Mouse (Mus musculus) cerebral cortex, adult 2 months (tissue): Measurements from ENCODE around the gene Ppp1r3f.

Source experiments
- WGBS: fragments of 180-500 bp; shearing (Covaris S2); methylation state at CpG from one replicate; pipeline ENCODE4 v1.1.7; 2018; 5-methylcytosine and 5-hydroxymethylcytosine counted together

Gene Ppp1r3f

DNA sequence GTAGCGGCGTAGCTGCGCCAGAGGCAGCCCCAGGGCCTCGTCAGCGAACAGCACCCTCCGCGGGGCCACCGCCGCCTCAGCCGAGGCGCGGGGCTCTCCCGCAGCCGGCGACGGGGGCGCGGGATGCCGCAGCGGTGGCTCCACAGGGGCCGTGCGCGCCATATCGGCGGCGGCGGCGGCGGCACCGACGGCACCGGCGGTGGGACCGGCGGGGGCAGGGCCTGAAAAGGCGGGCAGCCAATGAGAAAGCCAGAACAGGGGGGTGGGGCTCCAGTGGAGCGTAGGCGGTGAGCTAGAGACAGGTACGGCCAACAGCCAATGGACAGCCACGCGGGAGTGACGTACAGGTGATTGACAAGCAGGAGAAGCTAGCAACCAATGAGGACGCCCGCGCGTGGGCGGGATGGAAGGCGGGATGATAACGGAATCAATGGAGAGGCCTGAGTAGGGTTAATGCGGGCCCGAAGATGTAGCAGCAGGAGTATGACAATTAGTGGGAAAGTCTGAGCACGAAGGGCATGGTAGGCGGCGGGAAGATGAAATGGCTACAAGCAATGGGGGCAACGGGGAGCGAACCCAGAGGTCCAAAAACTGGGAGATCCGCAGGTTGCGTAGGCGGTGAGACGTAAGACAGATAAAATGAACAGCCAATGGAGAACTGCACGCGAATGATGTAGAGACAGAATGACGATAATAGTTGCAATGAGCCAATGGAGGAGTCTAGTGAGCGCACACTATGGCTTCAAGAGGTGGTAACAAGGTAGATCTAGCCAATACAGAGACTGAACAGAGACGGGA, at the start of gene Ppp1r3f:
TSS of gene Ppp1r3f (minus strand) at position 197 of the 798 bp plus-strand sequence.
- WGBS: 11% methylated on average over 58 of the region's 65 CpGs

DNA sequence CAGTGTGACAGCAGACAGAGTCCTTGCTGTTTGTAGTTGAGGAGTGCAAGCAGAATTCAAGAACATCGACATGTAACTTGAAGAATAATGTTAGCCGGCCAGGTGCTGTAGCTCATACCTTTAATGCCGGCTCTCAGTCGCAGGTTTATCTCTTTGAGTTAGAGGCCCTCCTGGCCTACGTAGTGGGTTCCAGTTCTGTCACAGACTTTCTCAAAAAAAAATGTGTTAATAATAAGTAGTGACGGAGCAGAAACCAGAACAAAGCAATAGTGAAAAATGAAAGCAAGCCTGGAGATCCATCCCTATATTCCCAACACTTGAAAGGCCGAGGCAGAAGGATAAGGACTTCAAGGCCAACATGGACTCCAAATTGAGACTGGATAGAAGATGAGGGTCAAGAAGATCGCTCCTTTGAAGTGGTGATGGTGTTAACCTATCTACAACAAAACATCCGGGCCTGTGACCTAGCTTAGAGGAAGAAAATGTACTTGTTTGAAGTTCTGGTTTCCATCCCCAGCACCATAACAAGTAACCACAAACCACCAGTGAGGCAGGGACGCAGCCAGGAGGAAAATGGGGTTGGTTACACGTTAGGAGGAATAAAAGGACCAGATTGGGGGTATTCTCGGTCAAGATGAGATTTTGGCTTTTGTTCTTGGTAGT, 43.9 kb upstream of the Ppp1r3f start:
- WGBS: 90% methylated on average over 12 of the region's 12 CpGs

DNA sequence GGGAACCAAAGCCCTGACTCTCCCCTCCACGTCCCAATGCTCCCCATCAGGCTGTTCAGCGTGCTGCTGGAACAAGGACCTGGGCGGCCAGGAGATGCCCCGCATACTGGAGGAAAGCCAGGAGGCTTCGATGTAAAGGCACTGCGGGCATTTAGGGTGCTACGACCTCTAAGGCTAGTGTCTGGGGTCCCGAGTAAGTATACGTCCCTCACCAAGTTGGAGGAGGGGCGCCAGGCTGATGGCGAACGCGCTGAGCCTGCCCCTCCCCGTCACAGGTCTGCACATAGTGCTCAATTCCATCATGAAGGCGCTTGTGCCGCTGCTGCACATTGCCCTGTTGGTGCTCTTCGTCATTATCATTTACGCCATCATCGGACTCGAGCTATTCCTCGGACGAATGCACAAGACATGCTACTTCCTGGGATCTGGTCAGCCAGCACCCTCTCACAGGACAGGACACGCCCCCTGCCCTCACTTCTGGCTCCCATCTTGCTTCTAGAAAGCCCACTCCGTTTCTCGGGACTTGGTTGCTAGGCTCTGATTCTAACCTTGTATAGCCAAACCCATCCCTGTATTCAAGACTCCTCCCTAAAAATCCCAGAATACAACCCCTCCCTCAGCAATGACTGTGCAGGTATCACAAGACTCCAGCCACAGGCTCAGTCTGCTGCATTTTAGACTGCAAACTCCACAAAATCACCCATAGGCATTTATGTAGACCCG, 36.6 kb upstream of the Ppp1r3f start:
- WGBS: 4% methylated on average over 26 of the region's 26 CpGs

DNA sequence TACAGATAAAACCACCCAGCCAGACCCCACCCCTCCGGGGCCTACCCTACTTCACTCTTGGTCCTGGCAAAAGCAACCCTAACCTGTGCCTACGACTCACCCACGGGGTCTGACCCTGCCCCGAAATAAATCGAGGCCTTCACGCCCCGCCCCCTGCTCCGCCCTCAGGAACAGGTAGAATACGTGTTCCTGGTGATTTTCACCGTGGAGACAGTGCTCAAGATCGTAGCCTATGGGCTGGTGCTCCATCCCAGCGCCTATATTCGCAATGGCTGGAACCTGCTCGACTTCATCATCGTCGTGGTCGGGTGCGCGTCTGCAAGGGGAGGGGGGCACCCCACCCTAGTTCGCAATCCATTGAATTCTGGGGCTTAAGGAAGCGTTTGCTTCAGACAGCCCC, 36.0 kb upstream of the Ppp1r3f start:
- 7% methylated on average over 21 of the region's 21 CpGs for WGBS

DNA sequence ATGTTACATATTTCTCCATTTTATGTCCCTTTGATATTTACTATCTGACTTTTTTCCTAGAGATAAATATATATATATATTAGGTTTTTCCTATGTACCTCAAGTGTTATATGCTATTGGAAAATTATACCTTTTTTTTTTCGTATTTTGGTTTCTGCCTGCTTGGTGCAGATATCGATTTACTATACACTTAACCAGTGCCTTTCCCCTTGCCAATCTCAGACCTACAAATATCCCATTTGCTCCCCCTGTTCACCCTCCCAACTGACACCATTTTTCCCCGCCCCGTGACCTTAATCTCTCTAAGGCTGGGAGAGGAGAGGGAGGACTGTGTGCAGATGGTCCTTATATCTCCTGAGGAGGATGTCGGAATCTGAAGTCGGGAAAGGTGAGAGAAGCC, 32.7 kb upstream of the Ppp1r3f start, which contains the start of gene Cacna1f:
TSS of gene Cacna1f (plus strand) at position 301 of the 400 bp plus-strand sequence.
- 86% methylated on average over 6 of the region's 6 CpGs for WGBS

DNA sequence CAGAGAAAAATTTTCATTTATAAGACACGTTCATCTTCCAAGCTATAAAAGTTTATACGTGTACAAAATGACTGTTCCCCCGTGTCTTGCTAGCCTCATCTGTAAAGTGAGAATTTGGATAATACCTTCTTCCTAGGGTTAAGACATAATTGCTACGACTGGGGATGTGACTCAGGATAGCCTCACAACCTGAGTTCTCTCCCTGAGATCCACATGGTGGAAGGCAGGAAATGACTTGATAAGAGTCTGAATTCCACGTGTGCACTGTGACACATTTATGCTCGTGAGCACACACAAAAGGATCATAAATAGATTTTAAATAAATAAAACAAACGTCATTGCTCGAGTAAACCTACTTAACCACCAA, 31.5 kb upstream of the Ppp1r3f start:
- 27% methylated on average over 8 of the region's 8 CpGs for WGBS

DNA sequence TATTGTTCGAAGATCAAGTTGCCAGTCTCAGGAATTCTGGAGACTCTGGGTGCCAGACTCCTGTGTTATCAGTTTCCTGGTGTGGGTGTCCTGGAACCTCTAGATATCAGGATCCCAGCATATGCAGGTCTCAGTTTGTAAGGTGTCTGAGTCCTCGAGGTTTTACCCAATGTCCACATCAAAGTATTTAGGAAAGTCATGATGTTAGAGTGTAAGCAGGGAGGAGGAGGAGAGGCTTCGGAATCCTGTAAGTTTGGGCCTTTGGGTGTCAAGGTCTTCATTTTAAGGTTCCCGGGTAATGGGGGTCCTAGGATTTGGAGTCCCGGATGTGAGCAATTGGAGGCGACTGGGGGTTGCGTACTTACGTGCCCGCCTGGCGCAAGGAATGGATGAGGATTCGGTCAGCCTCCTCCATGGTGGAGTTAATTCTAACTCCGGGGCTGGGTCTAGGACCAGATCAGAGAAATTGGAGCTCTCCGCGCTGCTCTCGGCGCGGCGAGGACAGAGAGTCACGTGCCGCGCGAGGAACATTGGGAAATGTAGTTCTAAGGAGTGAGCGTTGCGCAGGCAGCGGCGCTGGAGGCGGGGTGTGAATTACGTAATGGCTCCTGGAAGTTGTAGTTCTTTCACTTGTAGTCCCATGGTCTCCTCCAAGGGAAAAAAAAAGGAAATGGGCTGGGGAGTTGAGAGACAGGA, 30.9 kb upstream of the Ppp1r3f start, which contains the start of gene Ccdc22:
TSS of gene Ccdc22 (minus strand) at position 639 of the 696 bp plus-strand sequence.
- WGBS: 6% methylated on average over 28 of the region's 28 CpGs

DNA sequence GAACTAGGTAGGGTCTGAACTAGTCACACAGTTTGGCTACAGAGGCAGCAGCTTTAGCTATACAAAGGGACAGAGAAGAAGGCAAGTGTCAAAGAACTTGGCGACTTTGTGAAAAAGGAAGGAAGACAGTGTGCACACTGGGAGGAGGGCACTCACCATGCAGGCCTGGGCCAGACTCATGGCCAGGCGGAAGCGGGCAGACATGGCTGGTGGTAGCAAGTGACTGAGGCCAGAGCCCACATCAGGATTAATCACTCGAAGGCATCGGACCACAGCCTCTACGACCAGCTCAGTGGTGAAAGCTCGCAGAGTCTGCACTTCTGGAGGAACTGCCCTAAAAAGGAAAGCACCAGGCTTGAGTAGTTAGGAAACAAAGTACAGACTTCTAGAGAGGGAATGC, 29.9 kb upstream of the Ppp1r3f start:
- WGBS: 72% methylated on average over 7 of the region's 7 CpGs

DNA sequence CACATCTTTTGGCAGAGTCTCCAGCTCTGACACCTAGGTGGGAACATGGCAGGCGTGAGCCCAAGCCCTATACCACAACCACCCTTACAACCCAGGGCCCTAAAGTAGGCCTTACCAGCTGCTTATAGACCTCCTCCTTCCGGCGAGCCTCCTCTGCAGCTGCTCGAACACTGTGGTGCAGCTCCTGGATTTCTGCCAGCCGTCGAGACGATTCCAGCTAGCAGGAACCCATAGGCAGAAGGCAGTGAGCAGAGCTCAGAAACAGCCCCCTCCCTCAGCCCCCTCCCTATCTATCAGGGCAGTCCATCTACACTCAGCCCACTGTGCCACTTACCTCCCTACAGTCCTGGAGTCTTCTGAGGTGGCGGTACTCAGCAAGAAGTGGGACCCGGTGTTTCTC, 21.3 kb upstream of the Ppp1r3f start:
- 43% methylated on average over 9 of the region's 9 CpGs for WGBS

DNA sequence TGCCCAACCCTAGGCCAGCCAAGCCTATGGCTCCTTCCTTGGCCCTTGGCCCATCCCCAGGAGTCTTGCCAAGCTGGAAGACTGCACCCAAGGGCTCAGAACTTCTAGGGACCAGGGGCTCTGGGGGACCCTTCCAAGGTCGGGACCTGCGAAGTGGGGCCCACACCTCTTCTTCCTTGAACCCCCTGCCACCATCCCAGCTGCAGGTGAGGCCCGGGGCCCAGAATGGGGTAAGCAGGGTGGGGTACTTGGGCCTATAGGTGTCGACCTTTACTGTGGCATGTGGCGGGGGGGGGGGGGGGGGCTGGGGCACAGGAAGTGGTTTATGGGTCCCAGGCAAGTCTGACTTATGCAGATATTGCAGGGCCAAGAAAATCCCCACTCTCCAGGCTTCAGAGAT, 12.3 kb upstream of the Ppp1r3f start:
- WGBS: 90% methylated on average over 4 of the region's 5 CpGs

DNA sequence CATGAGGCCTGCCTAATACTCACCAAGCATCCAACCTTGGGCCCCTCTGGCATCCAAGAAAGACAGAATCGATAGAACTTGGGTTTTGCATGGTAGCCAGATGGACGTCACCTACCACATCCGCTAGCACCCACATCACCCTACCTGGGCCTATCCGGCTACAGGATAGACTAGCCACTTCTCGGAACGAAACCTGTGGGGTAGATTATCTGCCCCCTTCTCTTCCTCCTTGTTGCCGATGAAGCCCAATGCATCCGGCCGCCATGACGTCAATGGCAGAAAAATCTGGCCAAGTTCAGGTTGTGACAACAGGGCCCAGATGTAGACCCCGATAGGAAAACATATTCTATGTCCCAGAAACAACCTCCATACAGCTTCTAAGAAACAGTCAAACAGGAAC, 9.8 kb upstream of the Ppp1r3f start:
- WGBS: 96% methylated on average over 11 of the region's 11 CpGs

DNA sequence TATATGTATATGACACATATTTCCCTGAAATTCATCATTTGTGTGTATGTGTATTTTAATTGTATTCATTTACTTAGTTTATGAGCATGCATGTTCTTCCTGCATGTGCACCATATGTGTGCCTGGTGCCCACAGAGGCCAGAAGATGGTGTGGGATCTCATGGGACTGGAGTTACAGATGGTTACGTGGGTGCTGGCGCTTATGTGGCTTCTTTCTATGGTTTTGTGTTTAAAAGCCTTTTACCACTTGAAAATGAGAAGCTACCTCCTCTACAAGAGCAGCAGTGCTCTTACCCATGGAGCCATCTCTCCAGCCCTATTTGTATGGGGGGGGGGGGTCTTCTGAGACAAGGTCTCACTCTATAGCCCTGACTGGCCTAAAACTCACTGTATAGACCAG, 7.1 kb upstream of the Ppp1r3f start:
- WGBS: 64% methylated on average over 2 of the region's 2 CpGs

DNA sequence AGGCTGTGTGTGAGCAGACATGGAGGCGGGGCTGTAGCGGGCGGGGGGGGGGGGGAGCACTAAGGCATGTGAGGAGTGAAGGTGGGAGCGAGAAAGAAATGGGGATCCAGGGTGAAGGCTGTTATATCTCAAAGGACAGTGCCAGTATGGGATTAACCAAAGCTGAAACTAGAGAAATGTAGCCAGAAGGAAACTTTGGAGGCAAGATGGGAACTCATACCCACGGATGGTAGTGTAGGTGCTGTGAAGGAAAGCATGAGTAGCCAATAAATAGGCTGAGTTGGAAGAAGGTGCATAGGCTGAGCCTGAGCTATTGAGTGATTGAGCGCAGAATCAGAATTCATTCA, 775 bp upstream of the Ppp1r3f start:
- WGBS: 9% methylated on average over 6 of the region's 6 CpGs

DNA sequence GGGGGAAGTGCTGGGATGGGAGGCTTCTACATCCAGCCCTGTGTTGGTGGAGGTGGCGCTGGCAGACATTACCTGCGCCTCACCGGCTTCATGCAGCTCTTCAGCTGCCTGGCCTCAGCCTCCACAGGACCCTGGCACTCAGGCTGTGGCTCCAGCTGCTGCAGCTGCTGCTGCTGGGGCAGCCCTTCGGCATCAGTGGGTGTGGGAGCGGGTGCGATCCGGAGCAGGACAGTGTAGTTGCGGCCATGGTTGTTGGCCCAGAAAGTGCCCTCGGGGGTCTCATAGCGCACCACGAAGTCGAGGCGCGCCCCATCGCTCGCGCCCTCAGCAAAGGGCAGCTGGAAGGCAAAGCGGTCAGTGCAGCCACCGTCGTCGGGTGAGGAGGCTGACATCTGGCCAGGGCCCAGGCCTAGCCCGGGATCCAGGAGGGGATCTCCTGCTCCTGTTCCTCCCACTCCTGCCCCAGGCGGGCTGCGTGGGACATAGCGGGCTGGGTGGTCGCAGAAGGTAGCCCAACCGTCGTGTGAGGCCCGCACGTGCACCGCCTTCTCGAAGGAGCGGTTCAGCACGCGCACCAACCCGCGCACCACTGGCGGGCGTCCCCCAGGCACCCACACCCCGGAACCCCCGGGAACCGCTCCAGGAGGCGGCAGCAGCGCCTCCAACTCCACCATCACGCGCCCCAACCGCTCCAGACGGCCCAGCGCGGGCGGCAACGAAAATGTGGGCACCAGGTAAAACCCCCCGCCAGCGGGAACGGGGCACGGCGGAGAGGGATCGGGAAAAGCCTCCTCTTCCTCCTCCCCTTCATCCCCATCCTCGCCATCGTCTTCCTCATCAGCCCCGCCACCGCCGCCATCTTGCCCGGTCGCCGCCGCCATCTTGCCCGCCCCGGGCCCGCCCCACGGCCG, 652 bp downstream of the Ppp1r3f start, which contains the start of gene Foxp3:
TSS of gene Foxp3 (plus strand) at position 469 of the 911 bp plus-strand sequence.
- WGBS: 28% methylated on average over 34 of the region's 72 CpGs

DNA sequence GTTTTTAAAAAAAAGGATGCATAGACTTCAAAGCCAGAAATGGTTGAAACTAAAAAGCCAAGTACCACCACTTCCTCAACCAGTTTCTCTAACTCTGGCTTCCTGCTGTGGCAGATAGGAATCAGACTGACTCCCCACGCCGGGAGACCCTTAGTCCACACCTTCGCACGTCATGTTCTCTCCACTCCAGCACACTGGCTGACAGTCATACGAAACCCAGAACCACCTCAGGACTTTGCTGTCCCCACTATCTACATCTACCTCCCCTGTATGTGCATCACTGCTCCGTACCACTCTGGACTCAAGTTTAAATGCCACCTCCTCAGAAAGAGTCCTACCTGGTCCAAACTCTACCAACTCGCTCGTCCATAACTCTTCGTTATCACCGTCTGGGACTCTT, 1.6 kb downstream of the Ppp1r3f start:
- WGBS: 87% methylated on average over 10 of the region's 10 CpGs

DNA sequence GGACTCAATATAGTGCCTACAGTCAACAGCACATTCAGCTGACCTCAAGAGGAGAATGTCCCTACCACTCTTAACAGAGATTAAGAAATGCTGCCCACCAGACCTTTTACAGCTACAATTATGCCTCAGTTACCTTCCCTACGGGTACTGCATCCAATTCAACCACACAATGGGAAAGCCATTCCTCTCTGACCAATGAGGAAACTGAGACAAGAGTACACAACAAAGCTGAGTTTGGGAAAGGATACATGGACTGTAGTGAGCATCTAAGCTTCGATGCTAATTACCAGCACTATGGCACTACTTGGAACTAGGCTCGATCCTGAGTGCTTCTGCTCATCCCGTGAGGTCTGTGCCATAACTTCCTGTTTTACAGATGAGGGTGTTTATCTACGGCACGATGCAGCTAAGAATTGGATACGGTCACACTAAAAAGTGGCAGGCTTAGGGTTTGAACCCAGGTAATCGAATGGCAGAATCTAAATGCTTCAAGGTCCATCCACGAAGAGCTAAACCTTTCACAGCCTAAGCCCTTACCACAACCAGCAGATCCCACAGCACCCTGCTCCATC, 2.4 kb downstream of the Ppp1r3f start:
- WGBS: 85% methylated on average over 9 of the region's 9 CpGs

DNA sequence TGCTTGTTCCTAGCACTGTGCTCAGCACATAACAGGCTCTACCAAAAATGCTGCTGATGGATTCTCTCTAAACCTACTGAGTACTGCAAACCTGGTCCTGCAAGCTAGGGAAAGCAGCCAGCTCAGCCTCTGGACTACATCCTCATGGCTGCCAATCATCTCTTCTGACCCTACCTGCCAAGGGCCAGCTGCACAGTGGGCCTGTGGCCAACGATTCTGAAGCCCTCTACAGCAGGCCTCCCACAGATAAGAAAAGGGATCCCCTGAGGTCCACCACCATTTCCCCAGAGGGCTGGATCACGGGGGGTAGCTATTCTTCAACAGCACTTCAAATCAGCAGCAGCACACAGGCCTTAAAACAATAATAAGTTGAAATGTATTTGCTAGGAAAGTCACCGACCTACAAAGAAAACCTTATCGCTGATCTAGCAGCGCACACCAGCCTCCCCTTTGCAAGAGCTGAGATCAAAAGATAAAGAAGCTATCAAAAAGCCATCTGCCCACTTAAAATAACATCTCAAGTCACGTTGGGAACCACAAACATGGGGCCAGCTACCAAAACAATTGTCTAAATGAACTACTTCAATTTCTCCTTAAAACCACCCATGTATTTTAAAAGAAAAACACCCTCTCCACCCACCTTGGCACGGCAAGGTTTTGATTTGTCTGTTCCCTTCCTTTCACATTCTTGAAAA, 3.5 kb downstream of the Ppp1r3f start:
- 44% methylated on average over 7 of the region's 7 CpGs for WGBS

DNA sequence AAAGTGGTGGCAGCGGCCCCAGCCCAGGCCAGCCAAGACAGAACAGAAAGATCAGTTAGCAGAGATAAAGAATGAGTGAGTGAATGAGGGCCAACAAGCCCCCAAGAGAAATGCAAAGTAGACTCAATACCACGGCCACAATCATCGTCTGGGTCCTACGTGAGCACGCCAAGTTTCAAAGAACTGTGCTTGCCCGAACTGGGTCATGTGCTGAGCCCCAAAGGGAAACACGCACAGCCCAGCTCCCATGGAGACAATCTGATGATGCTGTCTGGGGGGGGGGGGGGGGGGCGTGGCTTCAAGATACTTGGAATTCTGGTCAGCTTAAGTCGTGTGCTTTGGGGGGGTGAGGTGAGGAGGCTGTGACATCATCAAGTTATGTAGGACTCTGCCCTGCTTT, 6.6 kb downstream of the Ppp1r3f start:
- 58% methylated on average over 8 of the region's 9 CpGs for WGBS

DNA sequence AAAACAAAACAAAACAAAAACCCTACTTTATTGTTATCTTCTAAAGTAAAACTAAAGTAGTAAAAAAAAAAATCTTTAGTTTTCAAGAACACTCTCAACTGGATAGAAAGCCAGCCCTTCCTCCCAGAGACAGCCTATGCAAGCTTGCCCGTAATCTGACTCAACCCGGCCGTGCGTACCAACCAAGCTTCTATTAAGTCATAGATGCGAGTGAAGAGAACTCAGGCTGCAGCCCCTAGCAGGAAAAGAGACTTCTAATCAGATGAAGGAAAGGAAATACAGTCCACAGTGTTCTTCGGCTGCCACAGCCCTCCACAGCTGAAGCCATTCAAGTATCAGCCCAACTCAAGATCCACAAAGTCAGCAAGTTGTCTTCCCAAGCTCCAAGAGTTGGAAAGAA, 7.7 kb downstream of the Ppp1r3f start:
- 87% methylated on average over 6 of the region's 6 CpGs for WGBS

DNA sequence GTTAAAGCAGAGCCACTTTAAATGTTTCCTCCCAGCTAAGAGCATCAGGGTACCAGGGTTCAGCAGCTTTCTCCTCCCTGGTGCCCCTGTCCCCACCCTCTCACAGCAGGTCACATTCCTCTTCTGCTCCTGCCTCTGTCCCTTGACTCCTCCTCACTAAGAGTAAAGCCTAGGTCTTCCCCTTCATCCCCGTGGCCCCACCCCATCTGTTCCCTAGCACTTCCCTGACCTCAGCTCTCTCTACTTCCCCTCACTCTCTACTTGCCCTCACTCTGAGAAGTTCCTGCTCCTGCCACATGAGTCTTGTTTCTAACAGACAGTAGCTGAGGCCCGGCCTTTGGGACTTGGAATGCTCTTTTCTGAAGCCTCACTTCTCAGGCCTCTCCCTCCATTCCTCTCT, 11.0 kb downstream of the Ppp1r3f start:
- WGBS: 50% methylated on average over 2 of the region's 2 CpGs
